Mouse (Mus musculus) fibroblast of lung, adult 2 months (primary cell): ENCODE measurements around the gene Macrod2.
A peak's percentile ranks its signal among the peaks of the same experiment; 100 is the strongest.
"Not testable (repeated sequence)": the region's sequence is repeated elsewhere in the genome, so short reads cannot be mapped to it uniquely, and the experiment has no call there.

ENCODE experiments used
- DNase-seq: peaks from one replicate; pipeline ENCODE4 v3.0.0-alpha.2; 2011; ENCODE audit warnings: low read depth

The Macrod2 gene

DNA sequence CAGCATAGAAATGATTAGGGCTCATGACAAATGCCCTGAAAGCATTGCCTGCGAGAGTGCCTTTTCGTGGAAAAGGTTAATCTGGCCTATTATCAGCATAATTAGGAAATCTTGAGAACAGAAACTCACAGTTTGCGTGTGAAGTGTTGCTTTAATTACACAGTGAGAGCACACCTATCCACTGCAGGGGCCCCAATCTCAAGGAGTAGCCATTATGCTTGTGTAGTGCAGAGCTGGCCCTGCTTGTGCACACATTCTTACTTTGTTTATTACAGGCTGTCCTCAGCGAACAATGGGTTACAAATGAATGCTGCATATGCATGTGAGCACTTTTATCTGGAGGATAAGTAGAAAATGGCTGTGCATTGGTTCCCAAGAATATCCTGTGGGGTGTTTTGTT, 308.3 kb downstream of the Macrod2 start:
- DNase-seq, result no peak

DNA sequence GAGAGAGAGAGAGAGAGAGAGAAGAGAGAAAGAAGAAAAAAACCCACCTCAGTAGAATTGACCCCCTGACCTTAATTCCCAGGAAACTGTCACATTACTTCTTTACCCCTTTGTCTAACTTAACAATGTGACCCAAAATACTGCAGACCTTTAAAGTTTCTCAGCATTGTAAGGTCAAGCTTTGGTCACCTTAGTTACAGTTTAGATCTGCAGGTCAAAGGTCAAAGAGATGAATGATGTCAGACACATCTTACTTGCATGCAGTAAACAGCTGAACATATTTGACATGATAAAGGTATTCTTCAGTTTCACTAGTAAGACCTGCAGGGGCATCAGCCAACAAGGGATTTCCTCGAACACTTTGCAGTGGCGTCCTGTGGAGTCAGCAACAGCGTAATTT, 309.0 kb downstream of the Macrod2 start:
- DNase-seq, result no peak

DNA sequence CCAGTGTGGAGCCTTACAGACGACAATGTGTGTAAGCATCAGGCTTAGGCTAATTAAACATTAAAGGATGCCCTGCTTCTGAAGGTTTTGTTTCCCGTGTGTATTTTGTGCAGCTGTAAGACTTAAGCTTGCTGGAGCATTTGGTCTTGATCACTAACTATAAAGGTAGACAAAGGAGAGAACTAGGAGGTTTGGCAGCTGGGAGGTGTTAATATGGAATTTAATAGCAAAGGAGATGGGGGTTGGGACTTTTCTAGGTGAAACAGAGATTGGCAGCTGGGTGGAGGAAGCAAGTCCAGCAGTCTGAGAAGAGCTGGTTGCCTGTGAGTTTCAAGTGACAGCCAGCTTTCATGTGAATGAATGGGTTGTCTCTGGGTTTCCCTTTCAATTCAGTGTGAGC, 310.2 kb downstream of the Macrod2 start:
- DNase-seq, result no peak

DNA sequence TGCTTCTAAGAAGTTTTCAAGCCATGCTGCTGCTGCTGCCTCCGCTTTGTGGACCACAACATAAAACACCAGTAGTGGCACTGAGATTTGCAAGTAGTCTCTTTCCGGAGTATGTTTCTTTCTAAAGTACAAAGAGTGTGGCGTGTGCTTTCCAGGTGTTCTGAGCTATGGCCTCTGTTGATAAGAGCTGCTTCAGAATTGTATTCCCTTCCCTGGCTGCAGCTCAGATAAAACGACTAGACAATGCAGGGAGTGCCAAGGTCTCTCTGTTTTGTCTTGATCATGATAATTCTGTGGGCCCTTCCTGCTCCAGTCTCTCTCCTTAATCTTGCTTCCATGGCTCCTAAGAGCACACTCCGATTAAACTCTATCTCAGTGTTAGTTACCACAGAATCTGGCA, 312.4 kb downstream of the Macrod2 start:
- DNase-seq, result no peak

DNA sequence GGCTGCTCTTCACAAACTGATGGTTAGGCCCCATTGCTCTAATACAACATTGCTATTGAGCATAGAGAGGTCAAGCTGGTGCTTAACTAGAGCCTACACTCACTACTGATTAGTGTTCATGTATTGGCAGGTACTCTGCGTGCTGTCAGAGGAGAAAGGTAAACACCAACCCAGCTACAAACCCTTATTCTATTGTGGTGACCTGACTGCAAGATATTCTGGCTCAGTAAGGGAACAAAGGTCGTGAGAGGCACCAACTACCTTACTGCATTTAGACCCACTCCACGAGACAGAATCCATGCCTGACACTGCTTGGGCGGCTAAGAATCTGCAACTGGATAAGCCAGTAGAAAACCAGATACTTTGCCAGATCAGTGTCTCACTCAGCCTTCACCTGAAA, 320.7 kb downstream of the Macrod2 start:
- no peak for DNase-seq

DNA sequence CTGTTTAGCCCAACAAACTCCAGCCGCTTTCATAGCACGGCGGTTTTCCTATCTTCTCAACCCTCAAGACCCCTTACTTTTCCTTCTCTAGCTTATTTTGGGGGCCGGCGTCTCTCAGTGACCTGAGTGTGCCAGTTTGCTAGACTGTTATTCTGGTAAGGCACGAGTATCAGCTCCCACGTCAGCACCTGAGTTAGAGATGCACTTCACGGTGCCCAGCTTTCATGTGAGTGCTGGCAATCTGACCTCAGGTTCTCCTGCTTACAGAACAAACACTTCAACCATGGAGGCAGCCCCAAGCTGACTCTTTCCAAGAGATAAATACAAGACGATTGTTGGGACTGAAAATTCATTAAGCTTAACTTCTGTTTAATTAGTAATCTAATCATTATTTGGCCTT, 322.3 kb downstream of the Macrod2 start:
- no peak for DNase-seq

DNA sequence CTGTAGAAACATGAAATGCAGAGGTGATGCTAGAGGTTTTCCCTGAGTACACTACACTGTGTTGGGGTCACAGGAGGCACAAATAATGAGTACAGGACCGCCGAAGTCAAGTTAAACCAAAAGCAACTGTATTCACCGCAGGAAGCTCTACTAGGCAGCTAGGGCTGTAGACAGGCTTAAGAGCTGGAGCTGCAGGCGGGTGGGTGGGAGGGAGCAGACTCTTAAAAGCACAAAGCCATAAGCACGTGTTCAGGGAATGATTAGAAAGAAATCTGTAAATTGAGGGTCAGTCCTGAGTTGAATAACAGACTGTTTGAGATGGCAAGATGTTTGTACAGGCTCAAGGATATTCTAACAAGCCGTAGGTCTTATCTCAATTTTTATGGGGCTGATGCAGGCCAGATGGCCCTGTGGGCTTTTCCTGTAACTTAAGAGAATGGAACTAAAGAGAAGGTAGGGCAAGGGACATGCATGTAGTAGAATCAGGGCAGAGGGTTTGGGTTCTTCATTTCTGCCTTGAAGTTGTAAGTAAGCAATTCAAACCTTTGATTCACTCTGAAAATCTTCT, 337.6 kb downstream of the Macrod2 start:
- no peak for DNase-seq

DNA sequence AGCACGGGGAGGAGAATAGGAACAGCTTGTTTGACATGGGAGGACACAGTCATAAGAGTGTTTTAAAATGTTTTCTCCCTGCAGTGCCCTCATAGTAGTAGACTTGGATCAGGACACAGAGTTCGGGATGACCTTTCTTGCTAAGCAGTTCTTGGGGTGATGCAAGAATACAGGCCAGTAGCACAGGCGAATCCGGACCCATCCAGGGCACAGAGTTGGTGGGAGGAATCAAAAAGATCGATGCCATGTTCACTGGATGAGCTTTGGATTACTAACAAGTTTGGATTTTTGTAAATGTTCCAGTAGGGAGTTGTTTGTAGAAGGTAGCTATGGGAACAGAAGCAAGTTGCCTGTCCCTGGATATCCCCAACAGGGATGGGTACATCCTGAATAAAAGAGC, 345.4 kb downstream of the Macrod2 start:
- DNase-seq, result no peak

DNA sequence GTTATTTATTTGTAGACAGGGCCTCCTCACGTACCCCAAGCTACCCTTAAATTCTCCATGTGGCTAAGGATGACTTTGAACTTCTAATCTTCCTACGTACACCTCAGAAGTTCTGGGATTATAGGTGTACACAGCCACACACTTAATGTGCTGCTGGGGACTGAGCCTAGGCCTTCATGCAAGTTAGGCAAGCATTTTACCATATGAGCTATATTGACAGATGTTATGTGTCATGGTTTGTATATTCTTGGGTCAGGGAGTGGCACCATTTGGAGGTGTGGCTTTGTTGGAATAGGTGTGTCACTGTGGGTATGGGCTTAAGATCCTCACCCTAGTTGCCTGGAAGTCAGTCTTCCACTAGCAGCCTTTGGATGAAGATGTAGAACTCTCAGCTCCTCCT, 347.8 kb downstream of the Macrod2 start:
- DNase-seq, result not testable (repeated sequence)

DNA sequence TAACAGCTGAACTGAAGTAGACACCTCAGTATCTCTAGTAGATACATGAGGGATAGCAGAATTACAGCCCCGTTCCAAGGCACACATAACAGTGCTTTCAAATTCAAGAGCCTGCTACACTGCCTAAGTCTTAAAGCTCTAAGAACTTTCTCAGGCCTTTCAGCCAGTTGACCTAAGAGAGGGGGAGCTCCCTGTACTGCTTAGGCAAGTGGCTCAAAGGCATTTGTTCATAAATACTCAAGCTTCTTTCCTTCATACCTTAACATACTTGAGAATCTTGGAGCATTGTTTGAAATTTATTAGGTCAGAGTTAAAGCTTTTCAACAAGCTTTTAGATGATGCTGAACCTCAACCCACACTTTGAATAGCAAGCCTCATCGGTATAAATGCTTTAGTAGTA, 363.8 kb downstream of the Macrod2 start:
- DNase-seq, result no peak

DNA sequence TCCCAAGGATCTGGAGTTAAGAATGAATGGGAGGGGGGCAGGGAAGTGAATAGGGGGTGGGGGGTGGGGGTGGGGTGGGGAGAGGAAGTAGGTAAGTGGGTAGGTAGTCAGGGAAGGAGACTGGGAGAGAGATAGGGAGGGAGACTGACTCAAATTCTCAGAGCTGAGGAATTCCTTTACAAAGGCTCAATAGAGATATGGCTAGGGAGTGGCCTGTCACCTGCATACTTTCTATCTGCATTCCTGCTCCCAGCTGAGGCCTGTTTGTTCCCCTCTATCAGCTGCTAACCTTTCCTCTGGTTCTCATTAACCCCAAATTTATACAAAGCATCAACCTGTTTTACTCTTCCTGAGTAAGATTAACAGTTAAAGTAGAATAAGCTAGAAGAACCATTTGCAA, 364.6 kb downstream of the Macrod2 start:
- DNase-seq, result no peak

DNA sequence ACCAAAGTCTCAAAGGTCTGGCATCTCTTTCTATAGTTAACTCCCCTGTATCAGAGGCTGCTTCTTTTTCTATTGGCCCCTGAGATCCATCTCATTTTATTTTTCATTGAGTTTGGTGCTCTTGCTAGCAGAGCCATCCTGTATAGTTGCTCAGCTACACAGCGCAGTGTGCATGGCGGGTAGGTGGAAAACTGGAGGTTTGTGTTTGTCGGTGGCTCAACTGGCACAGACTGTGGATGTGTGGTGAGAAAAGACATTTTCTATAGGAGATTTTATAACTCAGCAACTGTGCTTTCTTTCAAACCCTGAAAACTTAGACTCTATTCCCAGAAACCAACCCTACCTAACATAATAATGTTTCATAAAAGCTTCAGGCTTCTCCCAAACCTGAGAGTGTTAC, 365.0 kb downstream of the Macrod2 start:
- DNase-seq, result no peak

DNA sequence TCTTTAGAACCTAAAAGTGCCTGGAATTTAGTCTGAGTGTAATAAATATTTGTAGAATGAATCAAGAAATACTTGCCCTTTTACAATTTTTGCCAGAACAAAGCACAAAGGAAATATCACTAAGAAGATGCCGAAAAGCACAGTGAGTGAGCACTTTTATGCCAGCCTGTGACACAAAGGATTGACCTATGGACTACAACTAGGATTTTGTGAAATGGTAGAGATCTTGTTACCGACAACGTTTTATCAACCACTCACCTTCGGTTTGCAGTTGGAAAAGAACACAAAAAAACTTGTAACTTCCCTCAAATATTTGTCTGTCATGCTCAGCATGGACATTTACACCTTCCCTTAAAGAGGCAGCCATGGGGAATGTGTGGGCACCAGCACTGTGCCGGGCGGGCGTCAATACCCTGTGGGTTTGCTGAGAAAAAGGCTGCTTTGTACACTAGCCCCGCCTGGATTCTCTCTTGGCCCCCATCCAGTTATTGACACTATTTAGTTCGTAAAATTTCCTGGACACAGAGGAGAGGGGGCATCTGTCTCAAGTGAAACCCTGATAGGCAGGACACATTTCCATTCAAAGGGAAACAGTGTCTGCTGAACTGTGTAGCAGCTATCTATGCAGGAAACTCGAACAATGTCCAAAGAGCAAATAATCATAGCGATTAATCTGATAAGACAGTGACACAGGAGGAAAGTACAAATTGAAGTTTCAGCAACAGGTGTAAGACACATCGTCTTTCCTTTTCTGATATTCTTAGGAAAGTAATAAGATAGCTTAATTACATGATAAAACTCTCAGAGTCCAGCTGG, 368.2 kb downstream of the Macrod2 start:
- no peak for DNase-seq

DNA sequence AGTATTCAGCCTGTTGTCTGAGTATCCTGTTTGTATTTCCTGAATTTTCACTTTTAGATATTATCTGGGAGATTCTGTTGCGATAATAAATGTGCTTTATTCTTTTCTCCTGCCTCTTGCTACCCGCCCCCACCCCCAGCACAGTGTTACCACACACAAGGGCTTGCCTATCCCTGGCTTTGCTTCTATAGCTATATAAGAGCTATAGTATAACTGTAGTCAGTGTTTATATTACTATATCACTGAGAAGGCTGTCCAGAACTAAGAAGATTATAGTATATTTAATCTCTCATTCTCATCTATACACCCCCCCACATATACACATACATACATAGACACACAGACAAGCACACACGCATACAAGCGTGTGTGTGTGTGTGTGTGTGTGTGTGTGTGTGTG, 374.4 kb downstream of the Macrod2 start:
- DNase-seq, result no peak

DNA sequence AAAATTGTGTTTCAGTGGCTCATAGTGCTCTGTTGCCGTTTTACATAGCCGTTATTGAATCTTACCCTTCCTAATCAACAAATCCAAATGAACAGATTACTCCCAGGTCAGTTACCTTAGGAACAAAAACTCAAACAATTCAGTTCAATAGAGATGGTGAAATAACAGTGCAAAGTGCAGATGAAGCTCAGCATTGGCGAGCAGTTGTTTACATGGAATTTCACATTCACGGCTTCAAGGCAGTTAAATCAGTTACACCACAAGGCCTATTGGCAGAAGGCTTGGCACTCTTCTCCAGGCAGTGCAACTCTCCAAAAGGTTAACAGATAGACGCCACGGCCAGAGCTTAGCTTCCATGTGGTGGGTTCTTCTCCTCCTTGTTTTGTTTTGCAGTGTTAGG, 377.7 kb downstream of the Macrod2 start:
- DNase-seq, result no peak

DNA sequence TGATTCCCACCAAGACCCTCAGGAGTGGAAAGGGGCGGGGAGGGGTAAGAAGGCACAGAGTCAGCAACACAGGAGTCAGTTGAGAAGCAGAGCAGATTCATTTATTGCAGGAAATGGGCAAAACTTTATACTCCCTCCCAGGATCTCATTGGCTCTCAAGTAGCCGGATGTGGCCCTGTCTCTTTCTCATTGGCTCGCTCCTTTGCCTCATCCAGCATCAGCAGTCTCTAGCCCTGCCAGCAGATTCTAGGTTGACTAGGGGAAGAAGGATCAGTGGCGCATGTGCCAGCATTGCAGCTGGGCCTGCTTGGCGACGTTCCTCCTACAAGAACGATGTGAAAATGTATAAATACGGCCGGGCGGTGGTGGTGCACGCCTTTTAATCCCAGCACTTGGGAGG, 378.3 kb downstream of the Macrod2 start:
- DNase-seq, result no peak

DNA sequence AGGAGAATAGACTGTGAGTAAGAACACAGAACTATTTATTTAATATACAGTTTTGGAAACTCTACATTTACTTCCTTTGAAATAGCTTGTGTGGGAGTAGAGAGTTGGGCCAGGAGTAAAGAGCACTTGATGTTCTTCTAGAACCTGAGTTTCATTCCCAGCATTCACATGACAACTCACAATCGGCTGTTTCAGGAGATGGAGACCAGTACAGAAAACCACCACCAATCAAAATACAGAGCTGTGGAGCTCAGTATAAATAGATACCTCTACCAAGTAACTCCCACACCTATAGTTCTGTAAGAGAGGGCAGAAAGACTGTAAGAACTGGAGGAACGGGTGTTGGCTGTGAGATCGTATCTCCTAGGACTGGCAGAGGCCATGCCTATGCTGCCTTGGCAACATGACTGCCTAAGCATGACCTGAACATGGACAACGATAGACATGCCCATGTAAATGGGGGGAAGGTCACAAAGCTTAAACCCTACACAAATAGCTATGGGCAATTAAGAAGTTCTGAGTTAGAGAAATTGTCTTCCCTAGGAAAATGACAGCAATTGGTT, 379.8 kb downstream of the Macrod2 start:
- DNase-seq, result no peak

DNA sequence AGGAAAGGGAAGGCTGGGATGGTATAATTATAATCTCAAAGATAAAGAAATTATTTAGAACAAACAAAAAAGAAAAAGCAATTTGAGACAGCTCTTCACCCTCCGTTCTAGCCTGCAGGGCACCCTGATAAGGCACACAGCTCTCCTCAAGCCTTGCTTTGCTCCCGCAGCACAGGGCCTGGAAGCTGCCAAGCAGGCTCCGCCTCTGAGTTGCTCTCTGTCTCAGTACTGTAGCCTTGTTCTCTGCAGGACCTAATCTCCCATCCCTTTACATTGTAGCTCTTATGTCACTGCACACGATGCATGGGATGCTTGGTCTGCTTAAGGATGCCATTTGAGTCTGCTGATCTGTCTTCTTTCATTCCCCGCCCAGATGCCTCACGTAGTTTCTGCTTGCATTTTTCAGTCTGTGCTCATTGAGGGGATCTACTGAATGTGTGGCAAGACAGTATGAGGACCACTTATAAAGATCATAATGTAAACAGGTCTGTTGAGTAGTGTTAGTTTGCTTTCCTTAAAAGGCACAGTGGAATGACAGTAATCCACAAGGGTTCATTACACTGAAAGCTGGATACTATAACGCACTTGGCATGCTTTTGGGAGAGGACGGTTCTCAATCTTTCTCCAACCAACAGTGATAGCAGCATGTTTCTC, 380.5 kb downstream of the Macrod2 start:
- no peak for DNase-seq

DNA sequence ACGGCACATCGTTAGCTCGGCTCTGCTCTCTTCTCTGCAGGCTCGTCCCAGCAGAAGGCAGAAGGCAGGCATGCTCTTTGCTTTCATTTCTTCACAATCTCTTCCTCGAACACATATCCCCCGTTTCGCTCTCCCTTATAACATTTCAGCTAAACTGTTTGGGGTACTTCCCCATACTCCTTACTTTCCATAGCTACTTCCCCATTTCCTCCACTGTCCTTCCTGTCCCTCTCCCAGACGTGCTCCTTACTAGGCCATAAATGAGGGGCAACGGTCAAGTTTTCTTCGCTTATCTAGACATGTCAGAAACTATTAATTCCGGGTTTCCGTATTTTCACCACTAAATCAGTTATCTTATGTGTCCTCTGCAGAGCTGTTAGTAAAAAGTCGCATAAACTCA, 383.1 kb downstream of the Macrod2 start:
- DNase-seq, result no peak

DNA sequence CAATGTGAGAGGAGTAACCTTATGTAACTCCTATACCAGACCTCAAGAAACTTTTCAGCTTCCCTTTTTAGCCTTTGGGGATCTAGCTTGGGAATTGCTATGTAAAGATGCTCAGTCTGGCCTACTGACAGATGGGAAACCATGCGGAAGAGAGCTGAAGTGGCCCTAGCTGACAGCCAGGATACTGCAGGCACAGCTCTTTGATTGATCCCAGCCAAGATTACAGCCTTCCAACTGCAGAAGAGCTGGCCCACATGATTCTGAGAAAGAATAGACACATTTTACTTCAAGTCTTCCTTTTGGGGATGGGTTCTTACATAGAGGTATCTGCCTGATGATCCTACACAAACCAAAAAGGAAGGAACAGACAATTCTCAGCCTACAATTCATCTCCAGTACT, 387.9 kb downstream of the Macrod2 start:
- DNase-seq, result no peak

DNA sequence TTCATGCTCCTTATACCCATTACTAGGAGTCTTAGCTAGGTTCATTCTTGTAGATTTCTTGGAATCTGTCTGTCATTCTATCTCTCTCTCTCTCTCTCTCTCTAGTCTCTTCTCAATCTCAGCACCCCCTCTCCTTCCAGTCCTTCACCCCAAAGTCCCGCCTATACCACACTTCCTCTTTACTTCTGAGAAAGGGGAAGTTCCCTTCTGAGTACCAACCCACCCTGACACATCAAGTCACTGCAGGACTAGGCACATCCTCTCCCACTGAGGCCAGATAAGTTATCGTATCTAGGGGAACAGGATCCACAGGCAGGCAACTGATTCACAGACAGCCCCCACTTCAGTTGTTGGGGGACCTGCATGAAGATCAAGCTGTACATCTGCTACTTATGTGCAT, 389.5 kb downstream of the Macrod2 start:
- no peak for DNase-seq

DNA sequence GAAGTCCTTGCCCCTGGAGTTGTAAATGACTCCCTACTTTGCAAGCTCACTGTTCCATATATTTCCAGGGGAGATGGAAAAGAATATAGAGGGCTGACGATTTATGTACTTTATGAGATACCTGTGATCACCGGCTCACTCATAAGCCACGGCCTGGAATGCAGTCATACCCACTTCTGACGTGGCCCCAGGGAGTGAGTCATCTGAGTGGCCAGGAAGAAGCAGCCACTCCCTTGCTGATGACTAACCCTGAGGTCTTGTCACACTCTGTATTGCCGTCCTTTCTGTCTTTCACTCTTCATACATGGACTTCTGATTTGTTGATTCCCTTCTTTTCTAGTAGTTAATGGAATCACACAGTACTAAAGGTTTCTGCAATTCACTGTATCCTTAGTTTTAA, 395.3 kb downstream of the Macrod2 start:
- peak; percentile 21 for DNase-seq

DNA sequence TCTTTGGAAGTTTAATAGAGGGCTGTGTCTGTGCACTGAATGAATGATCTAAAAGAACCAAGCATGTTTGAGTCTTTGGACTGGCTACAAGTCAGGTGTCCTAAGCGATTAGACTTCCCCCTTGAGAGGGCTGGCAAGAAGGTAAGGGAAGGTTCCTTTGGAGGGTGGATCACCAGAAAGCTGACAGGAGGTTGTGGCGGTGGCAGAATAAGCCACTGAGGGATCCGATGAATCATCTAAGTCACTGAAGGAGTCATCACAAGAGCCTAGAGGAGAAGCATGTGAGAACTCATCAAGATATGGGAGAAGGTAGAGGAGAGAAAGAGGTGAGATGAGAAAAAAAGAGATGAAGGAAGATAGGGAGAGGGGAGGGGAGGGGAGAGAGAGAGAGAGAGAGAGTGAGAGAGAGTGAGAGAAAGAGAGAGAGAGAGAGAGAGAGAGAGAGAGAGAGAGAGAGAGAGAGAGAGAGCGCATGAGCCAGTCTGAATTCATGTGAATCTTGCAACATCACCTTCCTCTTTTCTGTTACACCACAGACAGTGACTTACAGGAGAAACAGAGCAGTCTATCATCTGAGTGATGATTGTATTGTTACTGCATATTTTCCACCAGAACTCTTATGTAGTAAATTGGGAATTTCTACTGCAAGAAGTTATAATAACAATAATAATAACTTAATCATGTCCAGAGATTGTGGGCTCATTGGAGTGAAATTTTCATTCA, 398.9 kb downstream of the Macrod2 start:
- DNase-seq, result no peak
